Mouse (Mus musculus) midbrain, embryonic 11.5 days (tissue): ENCODE measurements around the gene Slc39a10. TPM values are rescaled to one million over a fixed set of nuclear protein-coding genes. Genes with fewer than 3 reads are reported as not detected.

Experiments
- ATAC-seq: fragments of 200-750 bp; cut with Nextera tagmentation; 2 replicates; pipeline ENCODE4 v1.8.0; 2017; ENCODE audit warnings: moderate TSS enrichment, moderate library complexity; ENCODE audit not compliant: low FRiP score
- DNase-seq: peaks from one replicate; pipeline ENCODE4 v3.0.0; 2015; ENCODE audit warnings: low spot score; ENCODE audit errors: missing footprints
- H3K27ac ChIP-seq: fragments of 300-500 bp; sonication (generic); 2 replicates; pipeline ENCODE4 v1.5.1; 2014; ENCODE audit warnings: low read depth, low read length
- H3K27me3 ChIP-seq: fragments of 300-500 bp; sonication (generic); 2 replicates; pipeline ENCODE4 v1.6.1; 2014; ENCODE audit warnings: mild to moderate bottlenecking, low read length, moderate library complexity, mixed read lengths; ENCODE audit not compliant: control insufficient read depth, insufficient read depth
- H3K36me3 ChIP-seq: fragments of 300-500 bp; sonication (generic); 2 replicates; pipeline ENCODE4 v1.6.1; 2014; ENCODE audit warnings: mild to moderate bottlenecking, low read length, moderate library complexity, mixed read lengths; ENCODE audit not compliant: control insufficient read depth, insufficient read depth
- H3K4me1 ChIP-seq: fragments of 300-500 bp; sonication (generic); 2 replicates; pipeline ENCODE4 v1.6.1; 2014; ENCODE audit warnings: low read length; ENCODE audit not compliant: control insufficient read depth, insufficient read depth
- H3K4me2 ChIP-seq: fragments of 300-500 bp; sonication (generic); 2 replicates; pipeline ENCODE4 v1.6.1; 2014; ENCODE audit warnings: mild to moderate bottlenecking, moderate library complexity
- H3K4me3 ChIP-seq: fragments of 300-500 bp; sonication (generic); 2 replicates; pipeline ENCODE4 v1.5.1; 2014; ENCODE audit warnings: low read depth, low read length
- H3K9ac ChIP-seq: fragments of 300-500 bp; sonication (generic); 2 replicates; pipeline ENCODE4 v1.6.1; 2014; ENCODE audit warnings: low read length
- H3K9me3 ChIP-seq: fragments of 300-500 bp; sonication (generic); 2 replicates; pipeline ENCODE4 v1.6.1; 2016; ENCODE audit warnings: low read length; ENCODE audit not compliant: control insufficient read depth
- WGBS: fragments of 180-500 bp; shearing (Covaris S2); extraction: QIAGEN DNeasy Blood & Tissue Kit; methylation state at CpG from one replicate; pipeline ENCODE4 v1.1.7; 2014; 5-methylcytosine and 5-hydroxymethylcytosine counted together
- polyA plus RNA-seq: library from polyadenylated mRNA; unstranded; fragments of >200 nt; fragmentation: Nextera tagmentation; extraction: Ambion mirVana; gene quantifications from 2 replicates; pipeline ENCODE4 v1.2.1, GENCODE M21; 2014

Gene Slc39a10
- polyA plus RNA-seq, 1 experiment from 2014 or later: 84.7 TPM

DNA sequence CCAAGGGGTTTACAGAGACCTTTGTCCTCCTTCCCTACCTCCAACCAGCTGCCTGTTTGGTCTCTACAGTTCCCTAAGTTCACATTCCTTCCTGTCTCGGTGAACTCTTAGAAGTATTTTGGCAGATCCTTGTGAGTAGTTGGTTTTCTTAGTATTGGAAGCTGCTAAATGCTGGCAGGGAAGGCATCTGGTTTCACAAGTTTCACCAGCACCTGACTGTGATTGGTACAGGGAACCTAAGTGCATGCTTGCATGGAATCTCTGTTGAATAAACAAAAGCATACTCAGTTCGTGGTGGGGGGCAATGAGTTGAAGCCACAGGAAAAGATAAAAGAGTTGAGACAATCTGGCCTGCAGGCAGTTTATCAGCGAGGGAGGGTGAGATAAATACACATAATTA lies 7.4 kb downstream of the Slc39a10 start:
- ATAC-seq: no peak
- Histone ChIP-seq H3K27ac (no peak overlapping the region), H3K9ac (no peak overlapping the region), H3K4me2 (no peak overlapping the region), H3K36me3 (no peaks in the 10 kb centered on the region), H3K4me3 (no peak overlapping the region), H3K27me3 (no peaks in the 10 kb centered on the region), H3K4me1 (no peaks in the 10 kb centered on the region), H3K9me3 (no peaks in the 10 kb centered on the region)
- 33% methylated on average over 3 of the region's 3 CpGs for WGBS
- no peak for DNase-seq

DNA sequence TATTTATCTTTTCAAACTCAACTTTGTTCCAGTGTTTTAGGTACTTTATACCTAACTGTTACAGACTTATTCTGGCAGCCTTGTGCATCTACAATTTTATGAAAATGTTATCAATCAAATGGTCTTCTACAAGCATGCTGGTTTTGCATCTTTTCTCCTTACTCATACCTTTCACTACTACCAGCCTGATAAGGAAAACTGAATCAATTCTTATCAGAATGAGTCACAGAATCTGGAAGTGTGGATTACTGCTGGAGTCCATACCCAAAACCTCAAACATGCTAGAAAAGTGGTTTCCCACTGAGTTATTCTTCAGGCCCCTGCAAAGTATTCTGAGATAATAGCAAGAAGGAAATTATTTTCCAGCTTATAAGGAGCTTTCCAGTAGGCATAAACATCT lies 12.7 kb downstream of the Slc39a10 start:
- no peak for ATAC-seq
- Histone ChIP-seq H3K9ac (no peak overlapping the region), H3K27ac (no peak overlapping the region), H3K4me2 (no peak overlapping the region), H3K4me3 (no peak overlapping the region), H3K9me3 (no peaks in the 10 kb centered on the region), H3K36me3 (no peaks in the 10 kb centered on the region), H3K27me3 (no peaks in the 10 kb centered on the region), H3K4me1 (no peaks in the 10 kb centered on the region)
- DNase-seq: no peak

DNA sequence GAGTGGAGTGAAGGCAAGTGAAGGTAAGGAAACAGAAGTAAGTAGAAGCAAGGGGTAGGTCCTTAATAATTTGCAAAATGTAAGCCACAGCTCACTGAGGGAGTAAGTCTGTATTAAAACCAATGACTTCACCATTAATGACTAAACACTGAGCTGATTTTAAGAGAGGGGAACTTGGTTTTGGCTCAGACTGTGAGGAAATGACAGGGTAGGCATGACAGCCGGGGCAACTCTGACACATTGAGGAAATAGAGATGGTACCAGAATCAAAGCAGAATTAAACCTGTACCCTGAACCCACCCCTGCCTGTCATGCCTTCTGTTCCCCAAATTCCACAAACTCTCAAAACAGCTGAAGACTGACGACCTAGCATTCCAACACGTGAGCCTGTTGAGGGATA lies 18.9 kb downstream of the Slc39a10 start:
- no peak overlapping the region for H3K27ac ChIP-seq
- H3K9me3 ChIP-seq: no peaks in the 10 kb centered on the region
- DNase-seq (no peak), ATAC-seq (no peak)
- no peak overlapping the region for H3K4me3 ChIP-seq
- H3K4me2 ChIP-seq: no peak overlapping the region
- H3K36me3 ChIP-seq: no peaks in the 10 kb centered on the region
- no peak overlapping the region for H3K9ac ChIP-seq
- no peaks in the 10 kb centered on the region for H3K27me3 ChIP-seq
- no peaks in the 10 kb centered on the region for H3K4me1 ChIP-seq
- 91% methylated on average over 3 of the region's 3 CpGs for WGBS

DNA sequence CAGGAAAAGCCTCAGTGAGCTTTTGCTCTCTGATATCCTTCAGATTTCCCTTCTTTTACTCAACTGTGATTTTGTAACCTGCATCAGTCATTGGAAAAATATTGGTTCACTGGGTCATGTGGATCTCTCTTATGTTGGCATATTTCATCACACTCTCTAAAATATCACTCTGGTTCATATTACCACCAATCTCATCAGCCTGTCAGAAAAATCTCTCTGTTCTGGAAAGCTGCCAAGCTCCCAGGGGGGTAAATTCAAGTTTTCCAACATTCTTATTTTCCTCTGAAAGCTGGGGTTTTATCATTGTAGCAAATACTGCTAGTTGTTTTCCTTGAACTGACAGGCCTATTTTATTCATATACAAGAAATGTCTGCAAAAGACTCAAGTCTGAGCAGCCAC lies 22.9 kb downstream of the Slc39a10 start:
- Histone ChIP-seq H3K27me3 (no peaks in the 10 kb centered on the region), H3K36me3 (no peaks in the 10 kb centered on the region)
- ATAC-seq: no peak

DNA sequence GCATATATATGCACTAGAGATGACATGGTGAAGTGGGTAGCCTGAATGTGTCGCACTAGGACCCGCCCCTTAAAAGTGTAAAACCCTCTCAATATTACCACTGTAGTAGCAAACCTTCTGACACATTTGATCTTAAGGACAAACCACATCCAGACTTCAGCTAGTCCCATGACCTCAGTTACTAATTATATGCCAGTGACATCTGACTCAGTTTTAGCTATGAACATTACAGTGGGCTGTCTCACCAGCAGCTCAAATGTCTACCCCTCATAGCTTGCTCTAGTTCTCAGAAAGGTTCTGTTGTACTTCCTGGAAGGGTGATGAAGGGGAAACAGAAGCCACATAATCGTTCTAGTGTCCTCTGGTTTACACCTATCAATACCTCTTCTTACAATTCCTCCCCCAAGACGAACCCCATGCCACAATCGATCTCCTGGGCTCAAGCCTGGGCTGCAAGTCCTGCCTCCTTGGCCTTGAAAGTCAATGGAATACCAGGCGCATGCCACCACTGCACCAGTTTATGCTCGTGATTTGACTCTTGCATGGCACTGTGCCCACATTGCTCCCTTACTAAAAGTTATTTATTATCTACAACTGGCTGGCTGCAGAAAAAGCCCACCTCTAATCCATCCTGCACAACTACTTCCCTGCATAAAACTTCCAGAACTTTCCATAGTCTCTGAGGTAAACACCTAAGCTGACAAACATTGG lies 28.3 kb downstream of the Slc39a10 start:
- Histone ChIP-seq H3K9me3 (no peaks in the 10 kb centered on the region), H3K4me1 (no peaks in the 10 kb centered on the region), H3K4me3 (no peak overlapping the region), H3K36me3 (no peaks in the 10 kb centered on the region), H3K4me2 (no peak overlapping the region), H3K9ac (no peak overlapping the region), H3K27ac (no peak overlapping the region), H3K27me3 (no peaks in the 10 kb centered on the region)
- 90% methylated on average over 7 of the region's 7 CpGs for WGBS
- no peak for DNase-seq
- no peak for ATAC-seq

More for the DNA sequence above, 22.9 kb downstream of the Slc39a10 start:
- Histone ChIP-seq H3K4me2 (no peak overlapping the region), H3K27ac (no peak overlapping the region), H3K9ac (no peak overlapping the region), H3K9me3 (no peaks in the 10 kb centered on the region), H3K4me1 (no peaks in the 10 kb centered on the region), H3K4me3 (no peak overlapping the region)
- DNase-seq: no peak

DNA sequence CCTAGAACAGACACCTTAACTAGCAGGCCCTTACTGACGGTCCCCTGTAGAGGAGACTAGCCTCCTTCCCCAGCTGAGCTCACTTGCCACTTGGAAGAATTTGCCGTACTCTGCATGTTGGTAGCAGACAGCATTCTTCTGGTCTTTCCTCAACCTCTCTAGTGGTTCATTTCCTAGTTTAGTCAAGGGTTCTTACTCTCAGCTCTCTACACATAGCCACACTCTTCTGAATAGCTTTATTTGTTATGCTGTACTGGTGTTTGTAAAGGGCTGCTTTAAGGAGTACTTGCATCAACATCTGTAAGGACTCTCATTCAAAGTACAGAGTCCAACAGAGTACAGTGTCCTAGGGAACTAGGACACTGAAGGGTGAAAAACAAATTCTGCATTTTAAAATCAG lies 29.2 kb downstream of the Slc39a10 start:
- no peak for ATAC-seq
- no peak overlapping the region for H3K9ac ChIP-seq
- WGBS: 86% methylated on average over 2 of the region's 2 CpGs

DNA sequence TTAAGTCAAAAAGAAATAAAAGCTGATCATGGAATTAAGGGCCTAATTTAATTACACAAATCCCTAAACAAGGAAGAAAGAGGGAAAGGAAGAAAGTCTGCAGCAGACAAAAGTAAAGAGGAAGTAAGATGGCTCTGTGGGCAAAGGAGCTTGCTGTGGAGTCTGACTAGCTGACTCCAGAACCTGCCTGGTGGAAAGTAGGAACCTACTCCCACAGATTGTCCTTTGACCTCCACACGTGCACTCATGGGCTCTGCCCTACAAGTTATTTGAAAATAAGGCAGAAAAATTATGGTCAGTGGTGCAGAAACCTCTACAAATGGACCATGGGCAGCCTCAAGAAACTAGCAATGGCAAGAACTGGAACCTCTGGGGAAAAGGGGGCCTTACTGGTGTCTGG lies 32.6 kb downstream of the Slc39a10 start:
- H3K4me2 ChIP-seq: no peak overlapping the region
- DNase-seq: no peak
- no peaks in the 10 kb centered on the region for H3K4me1 ChIP-seq
- ATAC-seq: no peak
- H3K4me3 ChIP-seq: no peak overlapping the region
- no peak overlapping the region for H3K27ac ChIP-seq
- H3K9ac ChIP-seq: no peak overlapping the region
- no peaks in the 10 kb centered on the region for H3K27me3 ChIP-seq
- H3K36me3 ChIP-seq: no peaks in the 10 kb centered on the region
- no peaks in the 10 kb centered on the region for H3K9me3 ChIP-seq
- 78% methylated on average over 1 of the region's 1 CpGs for WGBS

More for the DNA sequence above, 29.2 kb downstream of the Slc39a10 start:
- Histone ChIP-seq H3K4me3 (no peak overlapping the region), H3K27me3 (no peaks in the 10 kb centered on the region), H3K9me3 (no peaks in the 10 kb centered on the region), H3K4me2 (no peak overlapping the region), H3K36me3 (no peaks in the 10 kb centered on the region), H3K4me1 (no peaks in the 10 kb centered on the region), H3K27ac (no peak overlapping the region)
- no peak for DNase-seq

DNA sequence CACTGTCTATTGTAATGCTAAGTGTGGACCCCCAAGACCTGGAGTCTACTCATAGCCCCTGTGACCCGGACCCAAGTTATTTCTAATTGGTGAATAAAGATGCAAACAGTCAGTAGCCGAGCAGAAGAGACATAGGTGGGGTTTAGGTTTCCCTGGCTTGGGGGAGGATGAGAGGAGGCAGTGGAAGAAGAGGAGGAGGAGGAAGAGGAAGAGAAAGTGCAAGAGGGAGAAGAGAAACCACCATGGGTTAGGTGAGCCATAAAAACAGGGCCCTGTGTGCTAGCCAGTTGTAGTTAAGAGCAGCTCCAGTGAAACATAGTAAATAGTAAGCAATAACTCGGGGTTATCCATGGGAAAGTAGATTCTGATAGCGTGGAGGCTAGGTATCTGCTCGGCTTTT lies 34.1 kb downstream of the Slc39a10 start:
- Histone ChIP-seq H3K36me3 (no peaks in the 10 kb centered on the region), H3K4me1 (peaks cover 3% of the 10 kb centered on the region; the same call in 1 of the 2 replicates), H3K9me3 (no peaks in the 10 kb centered on the region), H3K9ac (no peak overlapping the region), H3K4me2 (no peak overlapping the region), H3K27me3 (no peaks in the 10 kb centered on the region), H3K4me3 (no peak overlapping the region), H3K27ac (no peak overlapping the region)
- DNase-seq (no peak), ATAC-seq (no peak)
- WGBS: 74% methylated on average over 5 of the region's 5 CpGs

DNA sequence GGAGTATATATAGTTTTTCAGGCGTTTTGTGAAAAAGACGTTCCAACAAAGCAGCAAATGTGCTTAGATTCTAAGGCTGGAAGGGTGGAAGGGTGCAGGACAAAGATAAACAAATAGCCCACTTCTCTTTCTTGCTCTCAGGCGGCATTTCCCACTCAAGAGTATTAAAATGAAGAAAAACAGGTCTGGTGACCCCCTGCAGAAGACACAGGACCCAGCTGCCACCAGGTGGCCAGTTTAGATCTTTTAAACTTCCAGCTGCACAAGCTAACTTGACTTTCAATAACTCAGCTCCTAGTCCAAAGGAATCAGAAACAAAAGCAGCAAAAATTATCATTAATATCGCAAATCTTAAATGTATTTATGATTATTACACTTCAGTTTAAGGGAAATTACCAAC lies 36.2 kb downstream of the Slc39a10 start:
- Histone ChIP-seq H3K4me1 (peaks cover 8% of the 10 kb centered on the region), H3K36me3 (no peaks in the 10 kb centered on the region), H3K9ac (no peak overlapping the region), H3K27me3 (no peaks in the 10 kb centered on the region), H3K27ac (no peak overlapping the region), H3K4me3 (no peak overlapping the region), H3K9me3 (no peaks in the 10 kb centered on the region), H3K4me2 (no peak overlapping the region)
- 54% methylated on average over 4 of the region's 4 CpGs for WGBS
- no peak for ATAC-seq
- no peak for DNase-seq
